Mouse (Mus musculus): ENCODE measurements around the gene Ube2j1. TPM values are rescaled to one million over a fixed set of nuclear protein-coding genes. Genes with fewer than 3 reads are reported as not detected.

Gene Ube2j1
- polyA plus RNA-seq, 1 experiment, result 35.5 TPM

- no peaks in the 10 kb centered on the region for H3K36me3 ChIP-seq (replicated peaks; ENCODE audit: low read length)
- peaks cover 2% of the 10 kb centered on the region for H3K27me3 ChIP-seq (replicated peaks)
- no peak overlapping the region for H3K4me3 ChIP-seq (replicated peaks)
- no peaks in the 10 kb centered on the region; the same call in 1 of the 2 replicates for H3K9me3 ChIP-seq
- no peak for TF ChIP-seq FLI1 (IDR thresholded peaks at IDR 0.05; ENCODE audit: low read length)
- TF ChIP-seq GATA1 (IDR thresholded peaks at IDR 0.05; ENCODE audit: borderline replicate concordance, low read length), result no peak
- peaks cover 3% of the 10 kb centered on the region; the same call in 1 of the 2 replicates for H3K4me1 ChIP-seq
Measured at GRCm38 (mm10) chr4:33010078-33010477, 21.1 kb upstream of the Ube2j1 start.

- no peak for TF ChIP-seq FLI1 (IDR thresholded peaks at IDR 0.05; ENCODE audit: low read length)
- TF ChIP-seq GATA1 (IDR thresholded peaks at IDR 0.05; ENCODE audit: borderline replicate concordance, low read length), result no peak
- H3K4me3 ChIP-seq (replicated peaks), result no peak overlapping the region
- H3K36me3 ChIP-seq (replicated peaks; ENCODE audit: low read length), result no peaks in the 10 kb centered on the region
- H3K9me3 ChIP-seq, result no peaks in the 10 kb centered on the region; the same call in 1 of the 2 replicates
- H3K4me1 ChIP-seq, result peaks cover 3% of the 10 kb centered on the region; the same call in 1 of the 2 replicates
- peaks cover 7% of the 10 kb centered on the region for H3K27me3 ChIP-seq (replicated peaks)
Measured at GRCm38 (mm10) chr4:33012484-33012883, 18.7 kb upstream of the Ube2j1 start.

GRCm38 (mm10) chr4:33018361-33018999, 12.7 kb upstream of the Ube2j1 start:
- H3K4me3 ChIP-seq (replicated peaks), result no peak overlapping the region
- TF ChIP-seq GATA1 (IDR thresholded peaks at IDR 0.05; ENCODE audit: borderline replicate concordance, low read length) (no peak), FLI1 (IDR thresholded peaks at IDR 0.05; ENCODE audit: low read length) (no peak)
- H3K27me3 ChIP-seq (replicated peaks), result peaks cover 27% of the 10 kb centered on the region
- no peaks in the 10 kb centered on the region; the same call in 1 of the 2 replicates for H3K9me3 ChIP-seq
- H3K4me1 ChIP-seq, result no peaks in the 10 kb centered on the region
- no peaks in the 10 kb centered on the region for H3K36me3 ChIP-seq (replicated peaks; ENCODE audit: low read length)

GRCm38 (mm10) chr4:33024420-33024819, 6.8 kb upstream of the Ube2j1 start:
- H3K4me3 ChIP-seq (replicated peaks), result no peak overlapping the region
- no peak for TF ChIP-seq GATA1 (IDR thresholded peaks at IDR 0.05; ENCODE audit: borderline replicate concordance, low read length)
- TF ChIP-seq FLI1 (IDR thresholded peaks at IDR 0.05; ENCODE audit: low read length), result no peak
- H3K27me3 ChIP-seq (replicated peaks), result peaks cover 22% of the 10 kb centered on the region
- no peaks in the 10 kb centered on the region for H3K9me3 ChIP-seq
- H3K4me1 ChIP-seq, result no peaks in the 10 kb centered on the region
- peaks cover 25% of the 10 kb centered on the region for H3K36me3 ChIP-seq (replicated peaks; ENCODE audit: low read length)

- Histone ChIP-seq H3K27me3 (replicated peaks) (no peaks in the 10 kb centered on the region), H3K9me3 (no peaks in the 10 kb centered on the region)
Measured at GRCm38 (mm10) chr4:33029104-33029503, 2.1 kb upstream of the Ube2j1 start.

GRCm38 (mm10) chr4:33030264-33031194, 687 bp upstream of the Ube2j1 start:
- H3K36me3 ChIP-seq (replicated peaks; ENCODE audit: low read length), result peaks cover 36% of the 10 kb centered on the region
- H3K27me3 ChIP-seq (replicated peaks), result no peaks in the 10 kb centered on the region
- H3K4me3 ChIP-seq (replicated peaks), result peak overlapping the region; percentile 100
- no peaks in the 10 kb centered on the region for H3K9me3 ChIP-seq
- TF ChIP-seq FLI1 (IDR thresholded peaks at IDR 0.05; ENCODE audit: low read length) (no peak), GATA1 (IDR thresholded peaks at IDR 0.05; ENCODE audit: borderline replicate concordance, low read length) (no peak)
- H3K4me1 ChIP-seq, result peaks cover 30% of the 10 kb centered on the region

More at GRCm38 (mm10) chr4:33029104-33029503, 2.1 kb upstream of the Ube2j1 start:
- Histone ChIP-seq H3K4me1 (peaks cover 23% of the 10 kb centered on the region), H3K4me3 (replicated peaks) (no peak overlapping the region), H3K36me3 (replicated peaks; ENCODE audit: low read length) (peaks cover 31% of the 10 kb centered on the region)
- TF ChIP-seq FLI1 (IDR thresholded peaks at IDR 0.05; ENCODE audit: low read length) (no peak), GATA1 (IDR thresholded peaks at IDR 0.05; ENCODE audit: borderline replicate concordance, low read length) (no peak)

- H3K9me3 ChIP-seq, result 0 out of 2 replicates have a peak, but pooled peaks cover 4% of the 10 kb centered on the region
- peak overlapping the region; percentile 100 for H3K4me3 ChIP-seq (replicated peaks)
- H3K36me3 ChIP-seq (replicated peaks; ENCODE audit: low read length), result peaks cover 46% of the 10 kb centered on the region
- TF ChIP-seq GATA1 (IDR thresholded peaks at IDR 0.05; ENCODE audit: borderline replicate concordance, low read length) (no peak), FLI1 (IDR thresholded peaks at IDR 0.05; ENCODE audit: low read length) (no peak)
- H3K4me1 ChIP-seq, result peaks cover 36% of the 10 kb centered on the region
- no peaks in the 10 kb centered on the region for H3K27me3 ChIP-seq (replicated peaks)
Measured at GRCm38 (mm10) chr4:33032045-33032444, 829 bp downstream of the Ube2j1 start.

GRCm38 (mm10) chr4:33033515-33033914, 2.3 kb downstream of the Ube2j1 start:
- H3K4me3 ChIP-seq (replicated peaks), result no peak overlapping the region
- H3K4me1 ChIP-seq, result peaks cover 40% of the 10 kb centered on the region
- 0 out of 2 replicates have a peak, but pooled peaks cover 4% of the 10 kb centered on the region for H3K9me3 ChIP-seq
- peaks cover 39% of the 10 kb centered on the region for H3K36me3 ChIP-seq (replicated peaks; ENCODE audit: low read length)
- TF ChIP-seq FLI1 (IDR thresholded peaks at IDR 0.05; ENCODE audit: low read length), result no peak
- no peak for TF ChIP-seq GATA1 (IDR thresholded peaks at IDR 0.05; ENCODE audit: borderline replicate concordance, low read length)
- H3K27me3 ChIP-seq (replicated peaks), result no peaks in the 10 kb centered on the region

- no peak for TF ChIP-seq FLI1 (IDR thresholded peaks at IDR 0.05; ENCODE audit: low read length)
- TF ChIP-seq GATA1 (IDR thresholded peaks at IDR 0.05; ENCODE audit: borderline replicate concordance, low read length), result no peak
- Histone ChIP-seq H3K4me3 (replicated peaks) (peak overlapping the region; percentile 70), H3K9me3 (0 out of 2 replicates have a peak, but pooled peaks cover 4% of the 10 kb centered on the region), H3K27me3 (replicated peaks) (no peaks in the 10 kb centered on the region), H3K4me1 (peaks cover 25% of the 10 kb centered on the region), H3K36me3 (replicated peaks; ENCODE audit: low read length) (peaks cover 84% of the 10 kb centered on the region)
Measured at GRCm38 (mm10) chr4:33039826-33040225, 8.6 kb downstream of the Ube2j1 start.
